Mouse (Mus musculus) midbrain, embryonic 14.5 days (tissue): ENCODE results near the gene Galnt16. TPM values are rescaled to one million over a fixed set of nuclear protein-coding genes. Genes with fewer than 3 reads are reported as not detected.

Experiments
- ATAC-seq: fragments of 200-750 bp; cut with Nextera tagmentation; 2 replicates; pipeline ENCODE4 v1.8.0; 2017; ENCODE audit warnings: moderate number of reproducible peaks, moderate library complexity; ENCODE audit not compliant: low FRiP score, low TSS enrichment
- DNase-seq: peaks from one replicate; pipeline ENCODE4 v3.0.0-alpha.2; 2015
- H3K27ac ChIP-seq: fragments of 300-500 bp; sonication (generic); replicated peaks from 2 replicates; pipeline ENCODE4 v1.5.1; 2014; ENCODE audit warnings: mild to moderate bottlenecking, low read depth, low read length, moderate library complexity
- H3K27me3 ChIP-seq: fragments of 300-500 bp; sonication (generic); 2 replicates; pipeline ENCODE4 v1.6.1; 2014; ENCODE audit warnings: low read length, control low read depth, mixed read lengths; ENCODE audit not compliant: control insufficient read depth, insufficient read depth
- H3K36me3 ChIP-seq: fragments of 300-500 bp; sonication (generic); 2 replicates; pipeline ENCODE4 v1.6.1; 2014; ENCODE audit warnings: low read length, control low read depth; ENCODE audit not compliant: control insufficient read depth, insufficient read depth
- H3K4me1 ChIP-seq: fragments of 300-500 bp; sonication (generic); 2 replicates; pipeline ENCODE4 v1.6.1; 2014; ENCODE audit warnings: mild to moderate bottlenecking, antibody characterized with exemption, low read length, control low read depth; ENCODE audit not compliant: control insufficient read depth, insufficient read depth
- H3K4me2 ChIP-seq: fragments of 300-500 bp; sonication (generic); 2 replicates; pipeline ENCODE4 v1.6.1; 2014; ENCODE audit warnings: mild to moderate bottlenecking, low read length, moderate library complexity
- H3K4me3 ChIP-seq: fragments of 300-500 bp; sonication (generic); replicated peaks from 2 replicates; pipeline ENCODE4 v1.5.1; 2014; ENCODE audit warnings: low read depth, low read length
- H3K9ac ChIP-seq: fragments of 300-500 bp; sonication (generic); replicated peaks from 2 replicates; pipeline ENCODE4 v1.6.1; 2014; ENCODE audit warnings: mild to moderate bottlenecking, low read length, moderate library complexity
- H3K9me3 ChIP-seq: fragments of 300-500 bp; sonication (generic); 2 replicates; pipeline ENCODE4 v1.6.1; 2016; ENCODE audit warnings: low read length, control low read depth, mixed read lengths; ENCODE audit not compliant: control insufficient read depth
- WGBS: fragments of 180-500 bp; shearing (Covaris S2); extraction: QIAGEN DNeasy Blood & Tissue Kit; methylation state at CpG from one replicate; pipeline ENCODE4 v1.1.7; 2014; 5-methylcytosine and 5-hydroxymethylcytosine counted together
- polyA plus RNA-seq: library from polyadenylated mRNA; unstranded; fragments of >200 nt; fragmentation: Nextera tagmentation; extraction: Ambion mirVana; gene quantifications from 2 replicates; pipeline ENCODE4 v1.2.1, GENCODE M21; 2014

Gene Galnt16
- 21.7 and 30.4 TPM in 2 replicates for polyA plus RNA-seq

- Histone ChIP-seq H3K4me3 (peak within 1 kb of the TSS; percentile 79), H3K36me3 (no peaks in the 10 kb centered on the region), H3K27ac (peak within 1 kb of the TSS; percentile 90), H3K9me3 (no peaks in the 10 kb centered on the region), H3K9ac (peak within 1 kb of the TSS; percentile 77), H3K4me2 (peak within 1 kb of the TSS; percentile 92), H3K4me1 (peaks cover 11% of the 10 kb centered on the region), H3K27me3 (peaks cover 10% of the 10 kb centered on the region; the same call in 1 of the 2 replicates)
- 5% methylated on average over 14 of the region's 14 CpGs for WGBS
- no peak for DNase-seq
- no peak for ATAC-seq
These were observed at the start of gene Galnt16 for GRCm38 (mm10) chr12:80517977-80518376. TSS of gene Galnt16 (plus strand) at chr12:80518277.

- no peaks in the 10 kb centered on the region for H3K27me3 ChIP-seq
- no peak for DNase-seq
- H3K4me3 ChIP-seq: no peak overlapping the region
- H3K36me3 ChIP-seq: no peaks in the 10 kb centered on the region
- no peaks in the 10 kb centered on the region for H3K4me1 ChIP-seq
- H3K9me3 ChIP-seq: no peaks in the 10 kb centered on the region
- WGBS: 94% methylated on average over 2 of the region's 2 CpGs
- H3K27ac ChIP-seq: no peak overlapping the region
- no peak for ATAC-seq
- no peak overlapping the region for H3K9ac ChIP-seq
- H3K4me2 ChIP-seq: no peak overlapping the region
These were observed 47.9 kb upstream of the Galnt16 start for GRCm38 (mm10) chr12:80470206-80470605.

DNA sequence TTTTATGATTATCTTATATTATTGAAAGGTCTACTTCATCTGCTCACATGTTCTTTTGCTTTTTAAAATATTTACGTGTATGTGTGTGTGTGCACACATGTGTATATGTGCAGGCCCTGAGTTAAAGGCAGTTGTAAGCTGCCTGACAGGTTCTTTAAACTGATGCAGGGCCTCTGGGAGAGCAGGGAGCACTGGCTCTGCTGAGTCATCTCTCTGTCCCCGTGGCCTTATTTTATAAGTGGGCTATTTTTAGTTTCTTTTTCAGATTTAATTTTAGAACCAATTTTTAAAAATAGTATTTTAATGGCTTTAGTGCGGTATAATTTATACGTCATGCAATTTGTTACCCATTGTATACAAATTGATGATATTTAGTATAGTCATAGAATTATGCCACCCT lies 46.2 kb upstream of the Galnt16 start:
- peaks cover 11% of the 10 kb centered on the region for H3K36me3 ChIP-seq
- DNase-seq (no peak), ATAC-seq (no peak)
- H3K27me3 ChIP-seq: no peaks in the 10 kb centered on the region
- H3K9ac ChIP-seq: no peak overlapping the region
- no peak overlapping the region for H3K4me2 ChIP-seq
- 95% methylated on average over 4 of the region's 4 CpGs for WGBS
- H3K27ac ChIP-seq: no peak overlapping the region
- no peak overlapping the region for H3K4me3 ChIP-seq
- H3K9me3 ChIP-seq: no peaks in the 10 kb centered on the region
- H3K4me1 ChIP-seq: no peaks in the 10 kb centered on the region

GRCm38 (mm10) chr12:80473731-80474130 lies 44.3 kb upstream of the Galnt16 start:
- ATAC-seq (no peak), DNase-seq (no peak)
- 90% methylated on average over 3 of the region's 3 CpGs for WGBS
- Histone ChIP-seq H3K4me2 (no peak overlapping the region), H3K4me1 (no peaks in the 10 kb centered on the region), H3K27me3 (no peaks in the 10 kb centered on the region), H3K9me3 (no peaks in the 10 kb centered on the region), H3K9ac (no peak overlapping the region), H3K27ac (no peak overlapping the region), H3K36me3 (peaks cover 13% of the 10 kb centered on the region), H3K4me3 (no peak overlapping the region)

- Histone ChIP-seq H3K9ac (no peak overlapping the region), H3K4me2 (no peak overlapping the region), H3K36me3 (peaks cover 45% of the 10 kb centered on the region), H3K9me3 (no peaks in the 10 kb centered on the region), H3K4me3 (no peak overlapping the region), H3K27me3 (no peaks in the 10 kb centered on the region), H3K4me1 (no peaks in the 10 kb centered on the region), H3K27ac (no peak overlapping the region)
- ATAC-seq: no peak
- DNase-seq: no peak
- WGBS: 91% methylated on average over 3 of the region's 3 CpGs
These were observed 38.1 kb upstream of the Galnt16 start for GRCm38 (mm10) chr12:80479986-80480385.

- Histone ChIP-seq H3K9me3 (no peaks in the 10 kb centered on the region), H3K4me1 (no peaks in the 10 kb centered on the region), H3K27ac (no peak overlapping the region), H3K27me3 (no peaks in the 10 kb centered on the region), H3K4me3 (no peak overlapping the region), H3K36me3 (peaks cover 49% of the 10 kb centered on the region), H3K9ac (no peak overlapping the region), H3K4me2 (no peak overlapping the region)
- DNase-seq (no peak), ATAC-seq (no peak)
- WGBS: 82% methylated on average over 3 of the region's 3 CpGs
These were observed 34.7 kb upstream of the Galnt16 start for GRCm38 (mm10) chr12:80483397-80483796.

DNA sequence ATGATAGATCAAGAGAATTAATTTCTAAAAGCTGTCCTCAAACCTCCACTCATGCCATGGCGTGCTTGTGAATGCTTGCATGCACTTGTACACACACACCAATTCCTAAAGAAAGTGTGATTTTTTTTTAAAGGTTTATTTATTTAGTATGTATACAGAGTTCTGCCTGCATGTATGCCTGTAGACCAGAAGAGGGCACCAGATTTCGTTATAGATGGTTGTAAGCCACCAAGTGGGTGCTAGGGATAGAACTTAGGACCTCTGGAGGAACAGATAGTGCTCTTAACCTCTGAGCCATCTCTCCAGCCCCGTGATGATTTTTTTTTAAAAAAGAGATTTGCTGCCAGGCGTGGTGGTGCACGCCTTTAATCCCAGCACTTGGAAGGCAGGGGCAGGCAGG lies 24.8 kb upstream of the Galnt16 start:
- WGBS: 96% methylated on average over 5 of the region's 5 CpGs
- Histone ChIP-seq H3K27me3 (no peaks in the 10 kb centered on the region), H3K36me3 (peaks cover 63% of the 10 kb centered on the region), H3K4me2 (no peak overlapping the region), H3K9me3 (no peaks in the 10 kb centered on the region), H3K27ac (no peak overlapping the region), H3K4me1 (no peaks in the 10 kb centered on the region), H3K4me3 (no peak overlapping the region), H3K9ac (no peak overlapping the region)
- no peak for ATAC-seq
- DNase-seq: no peak

GRCm38 (mm10) chr12:80495691-80496090 lies 22.4 kb upstream of the Galnt16 start:
- H3K9me3 ChIP-seq: no peaks in the 10 kb centered on the region
- WGBS: 96% methylated on average over 1 of the region's 1 CpGs
- no peak for ATAC-seq

DNA sequence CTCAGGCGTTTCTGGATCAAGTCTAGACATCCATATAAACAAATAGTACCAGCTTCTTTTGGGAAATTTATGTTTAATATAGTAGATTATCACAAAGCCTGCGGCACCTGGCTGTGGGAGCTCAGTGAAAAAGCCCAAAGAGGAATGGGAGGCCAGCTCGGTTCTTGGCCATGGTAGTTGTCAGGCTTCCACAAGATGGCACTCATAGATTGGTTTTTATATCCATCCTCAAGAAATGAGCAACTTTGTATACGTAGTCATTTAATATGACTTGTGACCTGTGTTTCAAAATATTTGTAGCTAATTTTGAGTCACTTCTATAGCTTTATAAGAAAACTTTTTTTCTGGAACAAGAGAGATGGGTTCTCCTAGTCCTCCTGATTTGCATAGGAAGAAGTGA lies 19.7 kb upstream of the Galnt16 start:
- no peaks in the 10 kb centered on the region for H3K9me3 ChIP-seq
- no peak overlapping the region for H3K9ac ChIP-seq
- peaks cover 19% of the 10 kb centered on the region for H3K36me3 ChIP-seq
- no peak overlapping the region for H3K27ac ChIP-seq
- ATAC-seq (no peak), DNase-seq (peak; percentile 71)
- no peak overlapping the region for H3K4me3 ChIP-seq
- no peaks in the 10 kb centered on the region for H3K4me1 ChIP-seq
- no peaks in the 10 kb centered on the region for H3K27me3 ChIP-seq
- no peak overlapping the region for H3K4me2 ChIP-seq
- WGBS: 55% methylated on average over 4 of the region's 4 CpGs

More at GRCm38 (mm10) chr12:80495691-80496090, 22.4 kb upstream of the Galnt16 start:
- H3K4me2 ChIP-seq: no peak overlapping the region
- no peaks in the 10 kb centered on the region for H3K4me1 ChIP-seq
- H3K27ac ChIP-seq: no peak overlapping the region
- no peak overlapping the region for H3K4me3 ChIP-seq
- H3K27me3 ChIP-seq: no peaks in the 10 kb centered on the region
- peaks cover 44% of the 10 kb centered on the region for H3K36me3 ChIP-seq
- DNase-seq: no peak
- H3K9ac ChIP-seq: no peak overlapping the region
